Mouse (Mus musculus) regulatory T cell (primary cell): ENCODE results near the gene Lmcd1.

Experiments
- in situ Hi-C: fragments of 300-600 bp; cut with MboI, MseI; formaldehyde crosslinking; loops from one replicate; pipeline ENCODE4 v1.15.1; 2025; ENCODE audit warnings: high pct_unique_total_duplicates

Lmcd1 gene

GRCm38 (mm10) chr6:112350452-112350851 is 76.9 kb downstream of the Lmcd1 start:
- in situ Hi-C loops: no loop called here

GRCm38 (mm10) chr6:112359341-112359740 is 85.8 kb downstream of the Lmcd1 start:
- in situ Hi-C loops: no loop called here

GRCm38 (mm10) chr6:112360676-112361075 is 87.1 kb downstream of the Lmcd1 start:
- in situ Hi-C loops: no loop called here

- in situ Hi-C loops: no loop called here
These were observed 88.9 kb downstream of the Lmcd1 start for GRCm38 (mm10) chr6:112362349-112362958.

- in situ Hi-C loops: no loop called here
These were observed 91.0 kb downstream of the Lmcd1 start for GRCm38 (mm10) chr6:112364581-112364980.

GRCm38 (mm10) chr6:112365294-112365693 is 91.7 kb downstream of the Lmcd1 start:
- in situ Hi-C loops: no loop called here

- in situ Hi-C loops: loop anchor here (5.0 kb wide), 1 partner anchor 167 kb away; no protein-coding TSS in a partner anchor
These were observed 100.5 kb downstream of the Lmcd1 start for GRCm38 (mm10) chr6:112373886-112374585.

- in situ Hi-C loops: no loop called here
These were observed 102.3 kb downstream of the Lmcd1 start for GRCm38 (mm10) chr6:112375661-112376392.

- in situ Hi-C loops: no loop called here
These were observed 105.5 kb downstream of the Lmcd1 start for GRCm38 (mm10) chr6:112379054-112379453.
